10 mouse cellular contexts compared by ENCODE assay signal in genomic region chr17:26971247-26971905, GRCm38 (mm10). TPM values are rescaled to one million over a fixed set of nuclear protein-coding genes. Genes with fewer than 3 reads are reported as not detected.
DNase-seq lines count a peak whose midpoint lies in the region; ATAC-seq lines count a peak whose summit lies in the region.
"Had no signal": no experiment of that assay in that cellular context is flagged by ENCODE, and none has a peak within 500 bp of the region (broad histone marks: within the 10 kb centered on the region; RNA-seq: fewer than 3 reads in every experiment).

No protein-coding gene starts in this region.

- H3K27ac ChIP-seq in heart, embryonic 13.5 days (replicated peaks): no peak overlapping the region
- H3K27ac ChIP-seq in neural tube, embryonic 12.5 days: no peak overlapping the region
- no peak overlapping the region for H3K27ac ChIP-seq in limb, embryonic 15.5 days

- no peaks in the 10 kb centered on the region for H3K27me3 ChIP-seq in heart, embryonic 13.5 days (replicated peaks)
- H3K27me3 ChIP-seq in neural tube, embryonic 12.5 days (replicated peaks): no peaks in the 10 kb centered on the region
- H3K27me3 ChIP-seq in limb, embryonic 15.5 days: no peaks in the 10 kb centered on the region

- WGBS in heart, embryonic 13.5 days: 50% methylated on average over 8 of the region's 8 CpGs
- 64% methylated on average over 8 of the region's 8 CpGs for WGBS in neural tube, embryonic 12.5 days
- 61% methylated on average over 8 of the region's 8 CpGs for WGBS in limb, embryonic 15.5 days

- H3K9ac ChIP-seq in heart, embryonic 13.5 days: peak overlapping the region; percentile 90
- no peak overlapping the region; the same call in 1 of the 2 replicates for H3K9ac ChIP-seq in neural tube, embryonic 12.5 days
- peak overlapping the region; percentile 20; the same call in 1 of the 2 replicates for H3K9ac ChIP-seq in limb, embryonic 15.5 days

- H3K4me1 ChIP-seq in heart, embryonic 13.5 days: peaks cover 40% of the 10 kb centered on the region
- H3K4me1 ChIP-seq in neural tube, embryonic 12.5 days: peaks cover 45% of the 10 kb centered on the region
- H3K4me1 ChIP-seq in limb, embryonic 15.5 days: peaks cover 44% of the 10 kb centered on the region

- DNase-seq in heart, adult 18-20 months: no peak
- DNase-seq in neural tube, embryonic 10.5 days (ENCODE audit: extremely low spot score, low spot score): no peak
- DNase-seq in layer of hippocampus, postnatal 25 days (ENCODE audit: extremely low spot score in 1 of 2, low spot score in 1 of 2): no peak
- no peak for DNase-seq in T-cell, adult 2 months (ENCODE audit: low spot score)
- no peak for DNase-seq in lung, postnatal 10 days
- DNase-seq: adrenal gland, postnatal 10 days; gastrocnemius, postnatal 14 days had no signal

- peak overlapping the region; percentile 98 for H3K4me2 ChIP-seq in heart, embryonic 13.5 days
- peak overlapping the region; percentile 97 for H3K4me2 ChIP-seq in neural tube, embryonic 12.5 days (replicated peaks)
- H3K4me2 ChIP-seq in limb, embryonic 15.5 days: peak overlapping the region; percentile 77

- H3K4me3 ChIP-seq in heart, embryonic 13.5 days: peak overlapping the region; percentile 87
- H3K4me3 ChIP-seq in neural tube, embryonic 12.5 days: no peak overlapping the region
- H3K4me3 ChIP-seq in limb, embryonic 15.5 days: peak overlapping the region; percentile 95; the same call in 1 of the 2 replicates

- ATAC-seq in heart, embryonic 13.5 days (ENCODE audit: extremely low read depth, insufficient number of reproducible peaks, low FRiP score, low TSS enrichment): no peak
- ATAC-seq in neural tube, embryonic 12.5 days (ENCODE audit: low FRiP score, low read depth): no peak
- no peak for ATAC-seq in limb, embryonic 15.5 days (ENCODE audit: insufficient number of reproducible peaks, low FRiP score, low TSS enrichment, low read depth)

- peaks cover 51% of the 10 kb centered on the region for H3K36me3 ChIP-seq in heart, embryonic 13.5 days
- H3K36me3 ChIP-seq in neural tube, embryonic 12.5 days: peaks cover 47% of the 10 kb centered on the region
- peaks cover 48% of the 10 kb centered on the region for H3K36me3 ChIP-seq in limb, embryonic 15.5 days

- no peaks in the 10 kb centered on the region for H3K9me3 ChIP-seq in heart, embryonic 13.5 days
- no peaks in the 10 kb centered on the region for H3K9me3 ChIP-seq in neural tube, embryonic 12.5 days
- H3K9me3 ChIP-seq in limb, embryonic 15.5 days: no peaks in the 10 kb centered on the region

RNA-seq across cellular contexts. Expression of gene Zbtb9, which starts 1.6 kb away (rescaled TPM):
- 9.1 and 9.8 TPM in 2 replicates for polyA plus RNA-seq in heart, embryonic 13.5 days (2015; fragmentation: Nextera tagmentation; extraction: Ambion mirVana)
- total RNA-seq in heart, adult 18-20 months (2021): 1 to 10 TPM; 2.6 to 3.7 TPM
- polyA plus RNA-seq in neural tube, embryonic 12.5 days (2016; fragmentation: Nextera tagmentation; extraction: Ambion mirVana): 17.6 and 19.4 TPM in 2 replicates
- 13.5 and 14.1 TPM in 2 replicates for polyA plus RNA-seq in limb, embryonic 15.5 days (2015; fragmentation: Nextera tagmentation; extraction: Ambion mirVana)
- 10 to 100 TPM; 14.8 to 16.2 TPM for total RNA-seq in layer of hippocampus, postnatal 25 days (2021)

RNA-seq across cellular contexts. Expression of gene Syngap1, which starts 30.3 kb away (rescaled TPM):
- 1.3 and 2.0 TPM in 2 replicates for polyA plus RNA-seq in heart, embryonic 13.5 days (2015; fragmentation: Nextera tagmentation; extraction: Ambion mirVana)
- total RNA-seq in heart, adult 18-20 months (2021): 1 to 10 TPM; 3.6 to 5.5 TPM
- 2.6 and 3.5 TPM in 2 replicates for polyA plus RNA-seq in neural tube, embryonic 12.5 days (2016; fragmentation: Nextera tagmentation; extraction: Ambion mirVana)
- 1.6 and 1.9 TPM in 2 replicates for polyA plus RNA-seq in limb, embryonic 15.5 days (2015; fragmentation: Nextera tagmentation; extraction: Ambion mirVana)
- 100 to 1,000 TPM; 399 to 523 TPM for total RNA-seq in layer of hippocampus, postnatal 25 days (2021)

RNA-seq across cellular contexts. Expression of gene Cuta, which starts 32.0 kb away (rescaled TPM):
- 152 and 169 TPM in 2 replicates for polyA plus RNA-seq in heart, embryonic 13.5 days (2015; fragmentation: Nextera tagmentation; extraction: Ambion mirVana)
- 100 to 1,000 TPM in 1 of 2 experiments, 10 to 100 TPM in 1; 93.2 to 100 TPM for total RNA-seq in heart, adult 18-20 months (2021)
- polyA plus RNA-seq in neural tube, embryonic 12.5 days (2016; fragmentation: Nextera tagmentation; extraction: Ambion mirVana): 151 and 153 TPM in 2 replicates
- polyA plus RNA-seq in limb, embryonic 15.5 days (2015; fragmentation: Nextera tagmentation; extraction: Ambion mirVana): 158 and 172 TPM in 2 replicates
- 100 to 1,000 TPM; 100 to 113 TPM for total RNA-seq in layer of hippocampus, postnatal 25 days (2021)

RNA-seq across cellular contexts. Expression of gene Phf1, which starts 38.5 kb away (rescaled TPM):
- 8.4 and 9.2 TPM in 2 replicates for polyA plus RNA-seq in heart, embryonic 13.5 days (2015; fragmentation: Nextera tagmentation; extraction: Ambion mirVana)
- 10 to 100 TPM; 15.3 to 16.5 TPM for total RNA-seq in heart, adult 18-20 months (2021)
- polyA plus RNA-seq in neural tube, embryonic 12.5 days (2016; fragmentation: Nextera tagmentation; extraction: Ambion mirVana): 14.5 and 15.9 TPM in 2 replicates
- 11.4 and 13.0 TPM in 2 replicates for polyA plus RNA-seq in limb, embryonic 15.5 days (2015; fragmentation: Nextera tagmentation; extraction: Ambion mirVana)
- total RNA-seq in layer of hippocampus, postnatal 25 days (2021): 10 to 100 TPM; 27.0 to 29.4 TPM

RNA-seq across cellular contexts. Expression of gene Kifc5b, which starts 54.5 kb away (rescaled TPM):
- 6.3 and 7.0 TPM in 2 replicates for polyA plus RNA-seq in heart, embryonic 13.5 days (2015; fragmentation: Nextera tagmentation; extraction: Ambion mirVana)
- 1 to 10 TPM in 1 of 2 experiments, under 1 TPM in 1; 0.37 to 1.1 TPM for total RNA-seq in heart, adult 18-20 months (2021)
- polyA plus RNA-seq in neural tube, embryonic 12.5 days (2016; fragmentation: Nextera tagmentation; extraction: Ambion mirVana): 6.0 and 7.0 TPM in 2 replicates
- polyA plus RNA-seq in limb, embryonic 15.5 days (2015; fragmentation: Nextera tagmentation; extraction: Ambion mirVana): 4.7 and 5.8 TPM in 2 replicates
- 1 to 10 TPM; 2.9 to 3.1 TPM for total RNA-seq in layer of hippocampus, postnatal 25 days (2021)
